Mouse (Mus musculus): Measurements from ENCODE around the gene Socs1. TPM values are rescaled to one million over a fixed set of nuclear protein-coding genes. Genes with fewer than 3 reads are reported as not detected.

Gene Socs1
- polyA plus RNA-seq, 1 experiment from 2014 or later, result 5.7 TPM

DNA sequence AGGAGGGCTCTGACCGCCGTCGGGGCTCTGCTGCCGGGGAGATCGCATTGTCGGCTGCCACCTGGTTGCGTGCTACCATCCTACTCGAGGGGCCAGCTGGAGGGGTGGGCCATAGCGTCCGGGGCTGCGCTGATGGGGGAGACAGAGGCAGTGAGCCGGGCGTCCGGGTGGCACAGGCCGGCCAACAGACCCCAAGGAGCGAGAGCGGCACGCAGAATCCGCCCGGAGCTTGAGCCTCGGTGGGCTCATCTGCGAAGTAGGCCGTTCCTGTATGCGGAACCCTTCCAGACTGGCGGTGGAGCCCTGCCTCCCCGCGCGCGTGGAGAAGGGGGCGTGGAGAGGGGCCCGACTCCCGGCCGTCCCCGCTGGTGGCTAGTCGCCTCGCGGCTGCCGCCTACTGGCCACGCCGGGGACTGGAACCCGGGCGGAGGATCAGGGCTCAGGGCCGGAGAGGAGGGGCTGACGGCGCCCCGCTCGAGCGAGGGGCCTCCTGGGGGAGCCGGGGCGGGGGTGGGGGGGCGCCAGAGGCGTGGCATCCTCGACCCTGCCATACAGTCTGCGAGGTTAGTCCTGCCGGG is 454 bp downstream of the Socs1 start:
- H3K36me3 ChIP-seq, result no peaks in the 10 kb centered on the region
- ATAC-seq (ENCODE audit: low FRiP score), result peak; percentile 91
- no peaks in the 10 kb centered on the region for H3K9me3 ChIP-seq (replicated peaks)
- H3K27me3 ChIP-seq (replicated peaks), result peaks cover 8% of the 10 kb centered on the region; the same call in 1 of the 2 replicates
- WGBS, result under 1% methylated on average over 51 of the region's 55 CpGs
- peak overlapping the region; percentile 72 for H3K4me3 ChIP-seq (replicated peaks)
- H3K9ac ChIP-seq (replicated peaks), result peak overlapping the region; percentile 79
- peak overlapping the region; percentile 90 for H3K4me2 ChIP-seq
- peak overlapping the region; percentile 94 for H3K27ac ChIP-seq (replicated peaks)
- H3K4me1 ChIP-seq, result peaks cover 40% of the 10 kb centered on the region

DNA sequence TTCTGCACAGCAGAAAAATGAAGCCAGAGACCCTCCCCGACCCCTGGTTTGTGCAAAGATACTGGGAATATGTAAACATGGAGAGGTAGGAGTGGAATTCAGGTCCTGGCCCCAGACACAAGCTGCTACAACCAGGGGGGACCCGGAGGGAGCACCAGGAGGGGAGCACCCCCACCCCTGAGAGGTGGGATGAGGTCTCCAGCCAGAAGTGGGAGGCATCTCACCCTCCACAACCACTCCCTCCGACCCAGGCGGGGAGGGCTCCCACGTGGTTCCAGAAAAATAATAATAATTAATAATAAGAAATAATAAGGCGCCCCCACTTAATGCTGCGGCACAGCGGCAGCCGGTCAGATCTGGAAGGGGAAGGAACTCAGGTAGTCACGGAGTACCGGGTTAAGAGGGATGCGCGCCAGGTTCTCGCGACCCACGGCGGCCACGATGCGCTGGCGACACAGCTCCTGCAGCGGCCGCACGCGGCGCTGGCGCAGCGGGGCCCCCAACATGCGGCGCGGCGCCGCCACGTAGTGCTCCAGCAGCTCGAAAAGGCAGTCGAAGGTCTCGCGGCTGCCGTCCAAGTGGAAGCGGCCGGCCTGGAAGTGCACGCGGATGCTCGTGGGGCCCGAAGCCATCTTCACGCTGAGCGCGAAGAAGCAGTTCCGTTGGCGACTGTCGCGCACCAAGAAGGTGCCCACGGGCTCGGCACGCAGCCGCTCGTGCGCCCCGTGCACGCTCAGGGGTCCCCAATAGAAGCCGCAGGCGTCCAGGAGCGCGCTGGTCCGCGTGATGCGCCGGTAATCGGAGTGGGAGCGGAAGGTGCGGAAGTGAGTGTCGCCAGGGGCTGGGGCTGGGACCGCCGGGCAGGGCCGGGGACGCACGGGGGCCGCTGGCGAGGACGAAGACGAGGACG is 1.2 kb downstream of the Socs1 start:
- Histone ChIP-seq H3K9ac (replicated peaks) (peak overlapping the region; percentile 79), H3K4me2 (peak overlapping the region; percentile 90), H3K4me1 (peaks cover 40% of the 10 kb centered on the region), H3K9me3 (replicated peaks) (no peaks in the 10 kb centered on the region), H3K27me3 (replicated peaks) (peaks cover 8% of the 10 kb centered on the region; the same call in 1 of the 2 replicates), H3K4me3 (replicated peaks) (peak overlapping the region; percentile 72), H3K27ac (replicated peaks) (peak overlapping the region; percentile 94), H3K36me3 (no peaks in the 10 kb centered on the region)
- WGBS, result 2% methylated on average over 81 of the region's 81 CpGs
- ATAC-seq (ENCODE audit: low FRiP score), result peak; percentile 36

DNA sequence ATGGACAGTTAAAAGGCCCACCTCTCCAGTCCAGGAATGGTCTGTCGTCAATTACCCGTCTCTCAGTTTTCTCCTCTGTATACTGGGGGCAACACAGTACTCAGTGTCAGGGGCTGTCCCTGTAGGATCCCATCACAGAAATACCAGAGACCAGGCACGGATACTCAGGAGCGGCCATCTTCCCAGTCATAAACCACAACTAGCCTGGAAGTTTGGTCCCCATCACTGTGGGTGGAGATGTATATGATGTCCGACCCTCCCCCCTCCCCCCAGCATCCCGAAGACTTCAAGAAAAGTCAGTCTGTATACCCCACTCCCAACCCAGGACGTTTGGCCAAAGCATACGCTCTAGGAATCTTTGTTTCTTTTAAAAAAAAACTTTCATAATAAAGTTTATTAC is 1.9 kb downstream of the Socs1 start:
- H3K36me3 ChIP-seq, result no peaks in the 10 kb centered on the region
- no peak overlapping the region for H3K27ac ChIP-seq (replicated peaks)
- WGBS, result 59% methylated on average over 8 of the region's 8 CpGs
- no peak for ATAC-seq (ENCODE audit: low FRiP score)
- H3K4me1 ChIP-seq, result peaks cover 40% of the 10 kb centered on the region
- no peaks in the 10 kb centered on the region for H3K9me3 ChIP-seq (replicated peaks)
- H3K4me2 ChIP-seq, result peak overlapping the region; percentile 90
- H3K4me3 ChIP-seq (replicated peaks), result peak overlapping the region; percentile 72
- peak overlapping the region; percentile 79; the same call in 1 of the 2 replicates for H3K9ac ChIP-seq (replicated peaks)
- peaks cover 8% of the 10 kb centered on the region; the same call in 1 of the 2 replicates for H3K27me3 ChIP-seq (replicated peaks)

DNA sequence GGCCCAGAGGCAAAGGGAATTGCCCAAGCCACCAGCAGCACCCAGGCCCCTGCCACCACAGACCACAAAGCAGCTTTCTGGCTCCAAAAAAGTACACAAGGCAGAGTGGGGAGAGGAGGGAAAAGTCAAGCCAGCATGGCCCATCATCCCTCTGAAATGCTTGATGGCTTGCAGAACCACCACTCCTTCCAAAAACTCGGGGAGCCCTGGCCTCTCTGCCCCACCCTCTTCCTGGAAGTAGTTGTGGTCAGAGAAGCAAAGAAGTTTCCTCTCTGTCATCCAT is 2.2 kb downstream of the Socs1 start:
- peak overlapping the region; percentile 90 for H3K4me2 ChIP-seq
- peaks cover 40% of the 10 kb centered on the region for H3K4me1 ChIP-seq
- no peak overlapping the region for H3K9ac ChIP-seq (replicated peaks)
- no peaks in the 10 kb centered on the region for H3K9me3 ChIP-seq (replicated peaks)
- no peaks in the 10 kb centered on the region for H3K36me3 ChIP-seq
- no peak for ATAC-seq (ENCODE audit: low FRiP score)
- peak overlapping the region; percentile 72 for H3K4me3 ChIP-seq (replicated peaks)
- peaks cover 8% of the 10 kb centered on the region; the same call in 1 of the 2 replicates for H3K27me3 ChIP-seq (replicated peaks)
- WGBS, result 30% methylated on average over 1 of the region's 1 CpGs
- H3K27ac ChIP-seq (replicated peaks), result no peak overlapping the region

DNA sequence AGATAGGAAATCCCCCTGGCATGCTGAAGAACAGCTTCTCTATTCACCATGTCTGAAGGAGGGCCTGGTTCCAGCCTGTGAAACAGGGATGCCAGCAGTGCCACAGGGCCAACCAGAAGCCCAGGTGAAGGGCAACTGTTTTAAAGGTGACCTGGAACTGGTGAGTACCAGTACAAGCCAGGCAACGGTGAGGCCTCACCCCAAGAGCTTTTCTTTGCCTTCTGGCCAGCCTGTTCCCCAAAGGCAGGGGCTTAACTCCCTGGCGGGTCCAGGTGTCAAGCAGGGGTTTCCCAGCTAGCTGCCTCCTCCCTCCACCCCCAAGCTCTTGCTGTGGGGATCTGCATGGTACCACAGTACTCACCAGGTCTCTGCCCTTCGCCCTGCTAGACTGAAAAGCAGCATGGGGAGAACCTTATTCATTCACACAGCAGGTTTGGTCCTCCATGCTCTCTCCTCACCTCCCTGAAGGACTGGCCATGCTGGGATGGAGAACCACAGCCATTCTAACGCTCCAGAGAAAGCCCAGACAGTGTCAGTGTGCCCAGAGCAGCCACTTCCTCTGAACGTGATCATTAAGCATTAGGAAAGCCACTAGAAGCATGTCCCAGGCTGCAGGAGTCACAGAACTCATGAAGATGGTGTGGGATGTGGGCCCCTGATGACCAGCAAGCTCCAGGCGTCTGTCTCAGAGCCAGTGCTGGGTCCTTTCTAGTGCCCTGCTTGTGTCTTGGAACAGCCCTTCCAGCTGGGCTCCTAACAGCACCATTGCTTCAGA is 2.8 kb downstream of the Socs1 start:
- H3K4me3 ChIP-seq (replicated peaks), result peak overlapping the region; percentile 72; the same call in 1 of the 2 replicates
- H3K4me1 ChIP-seq, result peaks cover 40% of the 10 kb centered on the region
- no peaks in the 10 kb centered on the region for H3K36me3 ChIP-seq
- no peak overlapping the region for H3K27ac ChIP-seq (replicated peaks)
- H3K9ac ChIP-seq (replicated peaks), result no peak overlapping the region; the same call in 1 of the 2 replicates
- no peak for ATAC-seq (ENCODE audit: low FRiP score)
- H3K4me2 ChIP-seq, result peak overlapping the region; percentile 90
- H3K27me3 ChIP-seq (replicated peaks), result peaks cover 8% of the 10 kb centered on the region; the same call in 1 of the 2 replicates
- 51% methylated on average over 6 of the region's 6 CpGs for WGBS
- H3K9me3 ChIP-seq (replicated peaks), result no peaks in the 10 kb centered on the region

DNA sequence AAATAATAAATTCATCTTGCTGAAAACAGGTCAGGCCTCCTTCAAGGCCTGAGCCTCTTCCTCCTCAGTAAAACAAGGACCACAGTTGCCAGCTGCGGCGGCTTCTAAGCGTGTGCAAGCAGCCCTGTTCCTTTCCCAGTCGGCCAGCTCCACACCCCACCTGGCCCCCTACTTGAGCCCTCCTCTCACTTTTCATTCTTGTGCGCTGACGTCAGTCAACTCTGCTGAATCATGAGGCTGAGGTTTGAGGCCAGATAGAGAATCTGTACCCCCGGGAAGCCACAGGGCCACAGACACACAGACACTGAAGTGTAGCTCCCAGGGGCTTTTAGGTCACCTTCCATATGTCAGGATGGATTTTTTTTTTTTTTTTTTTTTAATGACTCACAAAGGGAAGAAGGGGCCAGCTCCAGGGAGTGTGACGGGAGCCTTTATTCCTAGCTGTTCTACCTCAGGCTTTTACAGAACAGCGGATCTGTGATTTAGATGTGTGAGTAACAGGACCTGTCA is 3.4 kb downstream of the Socs1 start:
- Histone ChIP-seq H3K27ac (replicated peaks) (no peak overlapping the region), H3K4me1 (peaks cover 40% of the 10 kb centered on the region), H3K4me2 (peak overlapping the region; percentile 90; the same call in 1 of the 2 replicates), H3K9ac (replicated peaks) (no peak overlapping the region), H3K9me3 (replicated peaks) (no peaks in the 10 kb centered on the region), H3K36me3 (no peaks in the 10 kb centered on the region), H3K4me3 (replicated peaks) (no peak overlapping the region), H3K27me3 (replicated peaks) (peaks cover 8% of the 10 kb centered on the region; the same call in 1 of the 2 replicates)
- whole genome bisulfite sequencing, result 59% methylated on average over 9 of the region's 9 CpGs
- ATAC-seq (ENCODE audit: low FRiP score), result no peak

- H3K4me2 ChIP-seq, result no peak overlapping the region
- H3K9me3 ChIP-seq (replicated peaks), result no peaks in the 10 kb centered on the region
- H3K4me3 ChIP-seq (replicated peaks), result no peak overlapping the region
- WGBS, result 89% methylated on average over 5 of the region's 5 CpGs
- no peak overlapping the region for H3K27ac ChIP-seq (replicated peaks)
- H3K9ac ChIP-seq (replicated peaks), result no peak overlapping the region
- peaks cover 8% of the 10 kb centered on the region; the same call in 1 of the 2 replicates for H3K27me3 ChIP-seq (replicated peaks)
- peaks cover 29% of the 10 kb centered on the region for H3K4me1 ChIP-seq
- no peak for ATAC-seq (ENCODE audit: low FRiP score)
- no peaks in the 10 kb centered on the region for H3K36me3 ChIP-seq
Measured at GRCm38 (mm10) chr16:10780631-10781120, 4.7 kb downstream of the Socs1 start.

- Histone ChIP-seq H3K27me3 (replicated peaks) (no peaks in the 10 kb centered on the region), H3K27ac (replicated peaks) (no peak overlapping the region), H3K4me1 (peaks cover 7% of the 10 kb centered on the region; the same call in 1 of the 2 replicates), H3K36me3 (no peaks in the 10 kb centered on the region), H3K9me3 (replicated peaks) (no peaks in the 10 kb centered on the region), H3K4me2 (no peak overlapping the region), H3K4me3 (replicated peaks) (no peak overlapping the region), H3K9ac (replicated peaks) (no peak overlapping the region)
- 69% methylated on average over 5 of the region's 5 CpGs for WGBS
- no peak for ATAC-seq (ENCODE audit: low FRiP score)
Measured at GRCm38 (mm10) chr16:10777579-10778160, 7.7 kb downstream of the Socs1 start.

- H3K4me3 ChIP-seq (replicated peaks), result no peak overlapping the region
- no peaks in the 10 kb centered on the region for H3K36me3 ChIP-seq
- 70% methylated on average over 7 of the region's 7 CpGs for WGBS
- H3K27ac ChIP-seq (replicated peaks), result no peak overlapping the region
- no peaks in the 10 kb centered on the region for H3K27me3 ChIP-seq (replicated peaks)
- no peaks in the 10 kb centered on the region for H3K9me3 ChIP-seq (replicated peaks)
- H3K4me1 ChIP-seq, result no peaks in the 10 kb centered on the region
- H3K4me2 ChIP-seq, result no peak overlapping the region
- H3K9ac ChIP-seq (replicated peaks), result no peak overlapping the region
- ATAC-seq (ENCODE audit: low FRiP score), result no peak
Measured at GRCm38 (mm10) chr16:10776322-10776721, 9.0 kb downstream of the Socs1 start.

GRCm38 (mm10) chr16:10774726-10775125 is 10.6 kb downstream of the Socs1 start:
- H3K36me3 ChIP-seq, result no peaks in the 10 kb centered on the region
- no peaks in the 10 kb centered on the region for H3K9me3 ChIP-seq (replicated peaks)
- H3K27me3 ChIP-seq (replicated peaks), result no peaks in the 10 kb centered on the region
- H3K4me1 ChIP-seq, result 0 out of 2 replicates have a peak, but pooled peaks cover 3% of the 10 kb centered on the region
- ATAC-seq (ENCODE audit: low FRiP score), result no peak
- no peak overlapping the region for H3K27ac ChIP-seq (replicated peaks)
- no peak overlapping the region for H3K9ac ChIP-seq (replicated peaks)
- no peak overlapping the region for H3K4me3 ChIP-seq (replicated peaks)
- 75% methylated on average over 4 of the region's 4 CpGs for WGBS
- H3K4me2 ChIP-seq, result no peak overlapping the region

DNA sequence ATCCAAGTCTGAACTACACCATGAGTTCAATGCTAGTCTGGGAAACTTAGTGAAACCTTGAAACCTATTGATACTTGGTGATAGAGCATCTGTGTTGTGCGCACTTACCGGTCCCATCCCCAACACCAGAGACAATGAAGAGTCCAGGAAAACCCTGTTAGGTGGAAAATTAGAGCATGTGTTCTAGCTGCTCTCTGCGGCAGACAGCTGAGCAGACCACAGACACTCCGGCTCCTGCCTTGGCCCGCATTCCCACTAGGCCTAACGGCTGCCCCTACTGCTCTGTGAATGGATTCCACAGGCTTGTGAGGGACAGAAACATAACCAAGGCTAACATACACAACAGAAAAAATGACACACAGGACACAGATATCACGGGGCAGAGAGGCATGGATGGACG is 11.8 kb downstream of the Socs1 start:
- H3K27ac ChIP-seq (replicated peaks), result no peak overlapping the region
- no peak overlapping the region for H3K4me2 ChIP-seq
- no peaks in the 10 kb centered on the region for H3K27me3 ChIP-seq (replicated peaks)
- 0 out of 2 replicates have a peak, but pooled peaks cover 3% of the 10 kb centered on the region for H3K4me1 ChIP-seq
- 88% methylated on average over 8 of the region's 8 CpGs for WGBS
- no peaks in the 10 kb centered on the region for H3K9me3 ChIP-seq (replicated peaks)
- H3K9ac ChIP-seq (replicated peaks), result no peak overlapping the region
- no peak overlapping the region for H3K4me3 ChIP-seq (replicated peaks)
- no peak for ATAC-seq (ENCODE audit: low FRiP score)
- no peaks in the 10 kb centered on the region for H3K36me3 ChIP-seq
